Mouse (Mus musculus): ENCODE data around the gene Galnt7. TPM values are rescaled to one million over a fixed set of nuclear protein-coding genes. Genes with fewer than 3 reads are reported as not detected.
"Not testable (repeated sequence)": the region's sequence is repeated elsewhere in the genome, so short reads cannot be mapped to it uniquely, and the experiment has no call there.

Galnt7 gene
- total RNA-seq, 1 experiment from 2014 or later, result 23.1 TPM

DNA sequence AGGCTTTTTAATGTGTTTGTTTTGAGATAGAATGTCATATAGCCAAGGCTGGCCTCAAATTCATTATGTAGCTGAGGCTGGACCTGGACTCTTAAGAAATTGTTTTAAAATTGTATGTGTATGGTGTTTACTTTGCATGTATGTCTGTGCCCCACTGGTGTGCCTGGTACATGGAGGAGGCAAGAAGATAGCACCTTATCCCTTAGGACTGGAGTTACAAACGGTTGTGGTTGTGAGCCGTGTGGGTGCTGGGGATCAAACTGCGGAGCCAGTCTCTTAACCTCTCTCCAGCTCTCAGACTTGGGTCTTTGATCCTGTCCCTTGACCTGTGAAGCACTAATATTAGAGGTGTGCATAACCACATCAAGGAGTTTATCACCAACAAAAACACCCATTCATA is 106.0 kb downstream of the Galnt7 start:
- ATAC-seq (replicated peaks; ENCODE audit: low read depth, poor library complexity, severe bottlenecking), result no peak

DNA sequence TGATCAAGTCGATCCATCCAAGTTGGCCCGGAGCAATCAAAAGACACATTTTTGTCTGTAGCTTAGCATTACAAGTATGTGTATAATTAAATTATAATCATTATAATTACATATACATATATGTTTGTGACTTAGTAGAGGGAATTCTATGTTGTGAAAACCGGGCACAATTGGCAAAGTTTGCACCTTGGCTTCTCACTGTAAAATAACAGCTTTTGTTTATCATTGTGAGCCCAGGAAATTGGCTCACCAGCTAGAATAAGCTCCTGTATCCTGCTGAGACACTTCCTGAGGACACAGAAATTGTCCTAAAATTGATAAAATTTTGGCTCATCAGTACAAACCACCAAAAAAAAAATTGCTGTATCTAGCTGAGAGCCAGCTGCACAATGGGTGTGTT is 106.4 kb downstream of the Galnt7 start:
- no peak for ATAC-seq (replicated peaks; ENCODE audit: low read depth, poor library complexity, severe bottlenecking)

GRCm38 (mm10) chr8:57541405-57541804 is 111.4 kb downstream of the Galnt7 start:
- peak; percentile 64 for ATAC-seq (replicated peaks; ENCODE audit: low read depth, poor library complexity, severe bottlenecking)

GRCm38 (mm10) chr8:57540951-57541350 is 111.9 kb downstream of the Galnt7 start:
- no peak for ATAC-seq (replicated peaks; ENCODE audit: low read depth, poor library complexity, severe bottlenecking)

DNA sequence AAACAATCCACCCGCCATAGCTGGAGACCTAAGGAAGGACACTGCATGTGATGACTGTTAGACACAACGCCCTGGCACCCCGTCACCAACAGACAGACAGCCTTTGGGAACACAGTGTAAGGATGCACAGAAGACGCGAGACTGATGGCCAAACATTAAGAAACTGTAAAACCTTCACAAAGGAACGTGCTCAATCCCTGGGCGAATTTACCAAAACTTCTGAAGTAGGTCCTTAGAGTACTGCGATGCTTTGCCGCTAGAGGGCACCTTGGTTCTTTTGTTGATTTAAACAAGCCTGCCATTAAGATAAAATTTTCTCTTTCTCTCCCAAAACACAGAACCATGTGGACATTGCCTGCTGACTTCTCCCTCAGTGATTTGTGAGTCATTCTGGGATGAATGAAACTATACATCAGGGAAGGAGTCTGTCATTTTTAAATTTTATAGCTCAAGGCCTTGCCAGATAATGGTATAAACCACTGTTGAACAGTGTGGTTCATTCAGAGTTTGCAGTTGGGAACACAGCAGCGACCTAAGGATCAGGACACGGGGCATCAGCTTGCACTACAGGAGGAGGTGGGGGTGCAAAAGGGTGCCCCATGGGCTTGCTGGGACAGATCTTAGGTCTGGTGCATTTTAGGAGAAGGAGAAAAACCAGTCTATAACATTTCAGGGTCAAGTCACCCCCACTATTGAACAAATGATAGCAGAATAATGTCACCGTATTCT is 112.6 kb downstream of the Galnt7 start:
- ATAC-seq (replicated peaks; ENCODE audit: low read depth, poor library complexity, severe bottlenecking), result peak; percentile 74

DNA sequence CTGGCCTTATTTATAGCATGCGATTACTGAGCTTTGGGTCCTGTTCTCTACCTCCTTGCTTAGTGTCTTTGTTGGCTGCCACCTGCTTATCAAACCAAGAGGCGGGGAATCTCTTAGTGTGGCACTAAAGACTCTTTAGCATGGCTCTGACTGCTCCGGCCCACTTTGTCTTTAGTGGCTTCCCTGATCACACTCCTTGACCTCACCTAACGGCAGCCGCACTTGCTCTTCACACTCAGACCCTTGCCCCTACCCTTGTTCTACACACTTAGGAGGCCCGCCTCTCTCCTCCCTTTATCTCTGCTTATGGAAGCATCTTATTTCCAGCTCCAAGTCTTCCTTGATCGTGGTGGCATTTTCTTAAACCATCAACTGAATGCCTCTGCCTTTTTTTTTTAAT is 114.2 kb downstream of the Galnt7 start:
- ATAC-seq (replicated peaks; ENCODE audit: low read depth, poor library complexity, severe bottlenecking), result no peak

DNA sequence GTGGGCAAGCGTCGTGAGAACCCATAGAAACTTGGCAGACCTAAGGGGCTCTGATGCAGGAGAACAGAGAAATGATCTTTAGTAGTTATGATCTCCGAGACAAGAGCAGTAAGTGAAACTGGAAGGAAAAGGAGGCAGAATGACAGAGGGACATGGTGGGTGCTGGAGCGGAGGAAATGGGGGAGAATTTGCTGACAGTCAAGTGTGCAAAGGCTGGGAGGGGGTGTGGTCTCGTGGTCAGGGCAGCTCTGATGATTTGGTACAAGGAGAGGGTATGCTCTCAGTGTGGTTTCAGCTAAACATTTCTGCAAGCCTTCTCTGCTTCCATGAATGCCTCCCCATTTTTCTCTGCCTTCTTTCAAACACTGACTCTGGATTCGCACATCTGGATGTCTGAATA is 116.7 kb downstream of the Galnt7 start:
- peak; percentile 57 for ATAC-seq (replicated peaks; ENCODE audit: low read depth, poor library complexity, severe bottlenecking)

GRCm38 (mm10) chr8:57534495-57534894 is 118.3 kb downstream of the Galnt7 start:
- ATAC-seq (replicated peaks; ENCODE audit: low read depth, poor library complexity, severe bottlenecking), result no peak

- no peak for ATAC-seq (replicated peaks; ENCODE audit: low read depth, poor library complexity, severe bottlenecking)
These were observed 119.7 kb downstream of the Galnt7 start for GRCm38 (mm10) chr8:57533106-57533505.

DNA sequence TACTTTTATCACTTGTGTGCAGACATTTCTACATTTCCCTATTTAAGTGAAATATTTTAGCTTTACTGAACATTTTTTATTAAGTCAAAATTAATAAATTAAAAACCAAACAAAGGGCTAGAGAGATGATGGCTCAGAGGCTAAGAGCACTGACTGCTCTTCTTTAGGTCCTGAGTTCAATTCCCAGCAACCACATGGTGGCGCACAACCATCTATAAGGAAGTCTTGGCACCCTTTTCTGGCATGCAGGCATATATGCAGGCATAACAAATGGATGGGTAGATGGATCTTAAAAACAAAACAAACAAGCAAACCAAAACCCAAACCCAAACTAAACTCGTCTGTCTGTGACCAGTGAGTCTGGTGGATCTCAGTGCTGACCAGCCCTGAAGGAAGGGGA is 120.6 kb downstream of the Galnt7 start:
- no peak for ATAC-seq (replicated peaks; ENCODE audit: low read depth, poor library complexity, severe bottlenecking)

- ATAC-seq (replicated peaks; ENCODE audit: low read depth, poor library complexity, severe bottlenecking), result peak; percentile 94
These were observed 122.0 kb downstream of the Galnt7 start for GRCm38 (mm10) chr8:57530666-57531349.

DNA sequence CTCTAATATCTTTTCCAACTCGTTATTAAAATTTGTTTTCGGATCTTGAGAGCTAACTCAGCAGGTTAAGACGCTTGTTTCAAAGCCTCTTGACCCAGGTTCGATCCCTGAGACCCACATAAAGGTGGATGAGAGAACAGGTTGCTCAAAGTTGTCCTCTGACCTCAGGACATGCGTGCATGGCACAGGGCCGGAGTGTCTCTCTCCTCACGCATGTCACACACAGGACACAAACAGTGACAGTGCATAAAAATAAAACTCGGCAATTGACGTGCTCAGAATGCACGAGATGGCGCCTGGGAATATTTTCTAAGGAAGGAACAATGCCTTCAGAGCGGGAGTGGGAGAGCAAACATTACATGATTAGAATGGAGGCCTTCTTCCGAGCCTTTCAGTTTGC is 122.6 kb downstream of the Galnt7 start:
- ATAC-seq (replicated peaks; ENCODE audit: low read depth, poor library complexity, severe bottlenecking), result no peak

- no peak for ATAC-seq (replicated peaks; ENCODE audit: low read depth, poor library complexity, severe bottlenecking)
These were observed 124.8 kb downstream of the Galnt7 start for GRCm38 (mm10) chr8:57528036-57528435.

GRCm38 (mm10) chr8:57520186-57520786 is 132.5 kb downstream of the Galnt7 start:
- ATAC-seq (replicated peaks; ENCODE audit: low read depth, poor library complexity, severe bottlenecking), result peak; percentile 39

GRCm38 (mm10) chr8:57517723-57518122 is 135.1 kb downstream of the Galnt7 start:
- no peak for ATAC-seq (replicated peaks; ENCODE audit: low read depth, poor library complexity, severe bottlenecking)

DNA sequence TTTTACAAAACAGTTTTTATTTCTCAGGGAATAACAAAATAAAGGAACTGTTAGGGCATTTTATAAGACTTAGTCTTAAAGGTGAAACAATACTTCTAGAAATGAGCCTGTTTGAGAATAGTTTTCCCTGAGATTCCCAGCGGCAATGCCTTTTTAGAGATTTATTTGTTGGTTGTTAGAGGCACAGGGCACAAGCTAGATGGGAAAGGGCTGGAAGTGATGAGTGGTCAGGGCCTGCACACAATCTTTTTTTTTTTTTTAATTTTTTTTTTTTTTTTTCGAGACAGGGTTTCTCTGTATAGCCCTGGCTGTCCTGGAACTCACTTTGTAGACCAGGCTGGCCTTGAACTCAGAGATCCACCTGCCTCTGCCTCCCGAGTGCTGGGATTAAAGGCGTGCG is 136.1 kb downstream of the Galnt7 start:
- ATAC-seq (replicated peaks; ENCODE audit: low read depth, poor library complexity, severe bottlenecking), result not testable (repeated sequence)

- ATAC-seq (replicated peaks; ENCODE audit: low read depth, poor library complexity, severe bottlenecking), result not testable (repeated sequence)
These were observed 139.6 kb downstream of the Galnt7 start for GRCm38 (mm10) chr8:57513178-57513661.

GRCm38 (mm10) chr8:57512141-57513056 is 140.4 kb downstream of the Galnt7 start:
- no peak for ATAC-seq (replicated peaks; ENCODE audit: low read depth, poor library complexity, severe bottlenecking)

GRCm38 (mm10) chr8:57511316-57512118 is 141.3 kb downstream of the Galnt7 start, which contains the start of gene Hmgb2:
Gene Hmgb2 (plus strand): TSS chr8:57511907.
- ATAC-seq (replicated peaks; ENCODE audit: low read depth, poor library complexity, severe bottlenecking), result peak; percentile 97
